Mouse (Mus musculus) MEL (cell line): ENCODE measurements around the gene Nfix.

Source experiments
- CHD2 ChIP-seq: IDR thresholded peaks from 2 replicates; pipeline ENCODE4 v1.6.1; 2011; ENCODE audit warnings: low read length, improper control_type of control experiment
- CTCF ChIP-seq, 3 experiments: IDR thresholded peaks in 2 of 3; conservative IDR thresholded peaks in 1 of 3; 2 replicates each; pipeline ENCODE4 v1.5.1; 2011 to 2012; ENCODE audit warnings: low read length in 3 of 3, low read depth in 2 of 3, mild to moderate bottlenecking in 2 of 3, improper control_type of control experiment in 1 of 3, inconsistent platforms in 1 of 3, mixed read lengths in 1 of 3, moderate library complexity in 1 of 3; ENCODE audit not compliant: control insufficient read depth in 1 of 3, insufficient read depth in 1 of 3, poor library complexity in 1 of 3, severe bottlenecking in 1 of 3
- GATA1 ChIP-seq: IDR thresholded peaks from 2 replicates; pipeline ENCODE4 v1.6.1; 2011; ENCODE audit warnings: low read depth, low read length, improper control_type of control experiment
- HCFC1 ChIP-seq: IDR thresholded peaks from 2 replicates; pipeline ENCODE4 v1.6.1; 2012; ENCODE audit warnings: low read depth, mild to moderate bottlenecking, inconsistent platforms, low read length, improper control_type of control experiment, moderate library complexity
- KAT2A ChIP-seq: conservative IDR thresholded peaks from 2 replicates; pipeline ENCODE4 v1.6.1; 2012; ENCODE audit warnings: low read depth, low read length, improper control_type of control experiment, inconsistent platforms
- MAX ChIP-seq: IDR thresholded peaks from 2 replicates; pipeline ENCODE4 v1.6.1; 2011; ENCODE audit warnings: low read length, improper control_type of control experiment
- MXI1 ChIP-seq: IDR thresholded peaks from 2 replicates; pipeline ENCODE4 v1.6.1; 2011; ENCODE audit warnings: mild to moderate bottlenecking, low read depth, low read length, improper control_type of control experiment
- MYB ChIP-seq: IDR thresholded peaks from 2 replicates; pipeline ENCODE4 v1.6.1; 2011; ENCODE audit warnings: mild to moderate bottlenecking, low read depth, low read length, improper control_type of control experiment
- NELFE ChIP-seq: IDR thresholded peaks from 2 replicates; pipeline ENCODE4 v1.6.1; 2011; ENCODE audit warnings: low read depth, low read length, improper control_type of control experiment
- POLR2A ChIP-seq, 2 experiments: IDR thresholded peaks; 2 replicates each; pipeline ENCODE4 v1.6.1; 2011 to 2012; ENCODE audit warnings: low read length in 2 of 2, mild to moderate bottlenecking in 2 of 2, control low read depth in 1 of 2, improper control_type of control experiment in 1 of 2, low read depth in 1 of 2, moderate library complexity in 1 of 2; ENCODE audit not compliant: control insufficient read depth in 1 of 2, insufficient read depth in 1 of 2, poor library complexity in 1 of 2
- POLR2AphosphoS2 ChIP-seq: IDR thresholded peaks from 2 replicates; pipeline ENCODE4 v1.6.1; 2011; ENCODE audit warnings: low read length, improper control_type of control experiment
- RAD21 ChIP-seq: IDR thresholded peaks from 2 replicates; pipeline ENCODE4 v1.6.1; 2011; ENCODE audit warnings: mild to moderate bottlenecking, low read depth, low read length, improper control_type of control experiment
- RCOR1 ChIP-seq: IDR thresholded peaks from 2 replicates; pipeline ENCODE4 v1.6.1; 2012; ENCODE audit warnings: low read depth, mild to moderate bottlenecking, inconsistent platforms, low read length, improper control_type of control experiment
- USF1 ChIP-seq: IDR thresholded peaks from 2 replicates; pipeline ENCODE4 v1.6.1; 2014; ENCODE audit warnings: low read depth, mild to moderate bottlenecking, inconsistent platforms, low read length, improper control_type of control experiment, moderate library complexity

- no peak for TF ChIP-seq CTCF (IDR thresholded peaks at IDR 0.05 in 2 of 3, conservative IDR thresholded peaks at IDR 0.05 in 1 of 3; ENCODE audit: control insufficient read depth in 1 of 3, insufficient read depth in 1 of 3, low read depth in 2 of 3, low read length in 3 of 3, poor library complexity in 1 of 3, severe bottlenecking in 1 of 3)
- no peak for TF ChIP-seq USF1
- TF ChIP-seq RCOR1: no peak
- peak; percentile 1; the same call in 1 of the 2 replicates for TF ChIP-seq MAX
- TF ChIP-seq NELFE: peak; percentile 42
- no peak for TF ChIP-seq CHD2
- TF ChIP-seq RAD21: no peak
- no peak for TF ChIP-seq POLR2AphosphoS2
- TF ChIP-seq MXI1: peak; percentile 78; the same call in 1 of the 2 replicates
- no peak for TF ChIP-seq KAT2A
- TF ChIP-seq POLR2A (IDR thresholded peaks at IDR 0.05; ENCODE audit: control insufficient read depth in 1 of 2, insufficient read depth in 1 of 2, low read depth in 1 of 2, low read length in 2 of 2, poor library complexity in 1 of 2): no peak
- no peak for TF ChIP-seq HCFC1
- no peak for TF ChIP-seq GATA1
- TF ChIP-seq MYB: no peak
Observed at GRCm38 (mm10) chr8:84661961-84662571, 138.1 kb downstream of the Nfix start.
